Mouse (Mus musculus) liver, embryonic 15.5 days (tissue): ENCODE data around the gene Robo2. TPM values are rescaled to one million over a fixed set of nuclear protein-coding genes. Genes with fewer than 3 reads are reported as not detected.
"Not testable (repeated sequence)": the region's sequence is repeated elsewhere in the genome, so short reads cannot be mapped to it uniquely, and the experiment has no call there.

Experiments used
- ATAC-seq: fragments of 200-750 bp; cut with Nextera tagmentation; 2 replicates; pipeline ENCODE4 v1.8.0; 2017; ENCODE audit warnings: moderate number of reproducible peaks, mild to moderate bottlenecking, moderate library complexity; ENCODE audit not compliant: insufficient read depth
- H3K27ac ChIP-seq: fragments of 300-500 bp; sonication (generic); replicated peaks from 2 replicates; pipeline ENCODE4 v1.5.1; 2015; ENCODE audit warnings: mild to moderate bottlenecking, inconsistent platforms
- H3K27me3 ChIP-seq: fragments of 300-500 bp; sonication (generic); 2 replicates; pipeline ENCODE4 v1.6.1; 2015; ENCODE audit warnings: mild to moderate bottlenecking, inconsistent platforms
- H3K36me3 ChIP-seq: fragments of 300-500 bp; sonication (generic); replicated peaks from 2 replicates; pipeline ENCODE4 v1.6.1; 2015; ENCODE audit warnings: moderate library complexity, mild to moderate bottlenecking, inconsistent platforms
- H3K4me1 ChIP-seq: fragments of 300-500 bp; sonication (generic); replicated peaks from 2 replicates; pipeline ENCODE4 v1.6.1; 2015; ENCODE audit warnings: inconsistent platforms
- H3K4me2 ChIP-seq: fragments of 300-500 bp; sonication (generic); 2 replicates; pipeline ENCODE4 v1.6.1; 2015; ENCODE audit warnings: moderate library complexity, mild to moderate bottlenecking, inconsistent platforms
- H3K4me3 ChIP-seq: fragments of 300-500 bp; sonication (generic); replicated peaks from 2 replicates; pipeline ENCODE4 v1.5.1; 2015; ENCODE audit warnings: mild to moderate bottlenecking, inconsistent platforms
- H3K9ac ChIP-seq: fragments of 300-500 bp; sonication (generic); 2 replicates; pipeline ENCODE4 v1.6.1; 2015; ENCODE audit warnings: moderate library complexity, mild to moderate bottlenecking, inconsistent platforms
- H3K9me3 ChIP-seq: fragments of 300-500 bp; sonication (generic); replicated peaks from 2 replicates; pipeline ENCODE4 v1.6.1; 2016; ENCODE audit warnings: inconsistent platforms
- WGBS: fragments of 180-500 bp; shearing (Covaris S2); methylation state at CpG from one replicate; pipeline ENCODE4 v1.1.7; 2015; ENCODE audit warnings: mixed read lengths; ENCODE audit not compliant: insufficient replicate concordance; 5-methylcytosine and 5-hydroxymethylcytosine counted together
- polyA plus RNA-seq: library from polyadenylated mRNA; unstranded; fragments of >200 nt; fragmentation: Nextera tagmentation; extraction: Ambion mirVana; gene quantifications from 2 replicates; pipeline ENCODE4 v1.2.1, GENCODE M21; 2015

Robo2 gene
- polyA plus RNA-seq, 1 experiment from 2014 or later: 2.8 TPM

- H3K4me2 ChIP-seq: no peak overlapping the region
- H3K36me3 ChIP-seq: no peaks in the 10 kb centered on the region
- H3K9me3 ChIP-seq: no peaks in the 10 kb centered on the region
- no peak overlapping the region for H3K9ac ChIP-seq
- no peak overlapping the region for H3K27ac ChIP-seq
- H3K4me1 ChIP-seq: no peaks in the 10 kb centered on the region
- no peak for ATAC-seq
- no peaks in the 10 kb centered on the region for H3K27me3 ChIP-seq
- no peak overlapping the region for H3K4me3 ChIP-seq
Observed at GRCm38 (mm10) chr16:74061479-74061878, 350.1 kb downstream of the Robo2 start.

- Histone ChIP-seq H3K9ac (no peak overlapping the region), H3K9me3 (no peaks in the 10 kb centered on the region), H3K4me1 (no peaks in the 10 kb centered on the region), H3K4me2 (no peak overlapping the region), H3K4me3 (no peak overlapping the region), H3K27me3 (no peaks in the 10 kb centered on the region), H3K36me3 (no peaks in the 10 kb centered on the region), H3K27ac (no peak overlapping the region)
- ATAC-seq: no peak
- WGBS: 48% methylated on average over 2 of the region's 2 CpGs
Observed at GRCm38 (mm10) chr16:74056886-74057285, 354.7 kb downstream of the Robo2 start.

GRCm38 (mm10) chr16:74056210-74056609 is 355.4 kb downstream of the Robo2 start:
- no peak overlapping the region for H3K4me3 ChIP-seq
- WGBS: 46% methylated on average over 1 of the region's 1 CpGs

GRCm38 (mm10) chr16:74055061-74055751 is 356.4 kb downstream of the Robo2 start:
- H3K27ac ChIP-seq: no peak overlapping the region
- H3K4me3 ChIP-seq: no peak overlapping the region
- no peaks in the 10 kb centered on the region for H3K36me3 ChIP-seq
- H3K9me3 ChIP-seq: no peaks in the 10 kb centered on the region
- H3K27me3 ChIP-seq: no peaks in the 10 kb centered on the region
- no peak overlapping the region for H3K4me2 ChIP-seq
- 65% methylated on average over 10 of the region's 10 CpGs for WGBS
- ATAC-seq: no peak
- no peak overlapping the region for H3K9ac ChIP-seq
- no peaks in the 10 kb centered on the region for H3K4me1 ChIP-seq

More at GRCm38 (mm10) chr16:74056210-74056609, 355.4 kb downstream of the Robo2 start:
- Histone ChIP-seq H3K9me3 (no peaks in the 10 kb centered on the region), H3K4me1 (no peaks in the 10 kb centered on the region), H3K36me3 (no peaks in the 10 kb centered on the region), H3K4me2 (no peak overlapping the region), H3K9ac (no peak overlapping the region), H3K27me3 (no peaks in the 10 kb centered on the region), H3K27ac (no peak overlapping the region)
- no peak for ATAC-seq

GRCm38 (mm10) chr16:74049467-74049866 is 362.2 kb downstream of the Robo2 start:
- Histone ChIP-seq H3K4me2 (no peak overlapping the region), H3K27me3 (no peaks in the 10 kb centered on the region), H3K9ac (no peak overlapping the region), H3K36me3 (no peaks in the 10 kb centered on the region), H3K9me3 (no peaks in the 10 kb centered on the region), H3K4me3 (no peak overlapping the region), H3K27ac (no peak overlapping the region), H3K4me1 (no peaks in the 10 kb centered on the region)
- no peak for ATAC-seq
- WGBS: 69% methylated on average over 5 of the region's 5 CpGs

- Histone ChIP-seq H3K9me3 (no peaks in the 10 kb centered on the region), H3K4me3 (no peak overlapping the region), H3K27ac (no peak overlapping the region), H3K36me3 (no peaks in the 10 kb centered on the region), H3K4me2 (no peak overlapping the region), H3K9ac (no peak overlapping the region), H3K27me3 (no peaks in the 10 kb centered on the region), H3K4me1 (no peaks in the 10 kb centered on the region)
- 58% methylated on average over 6 of the region's 6 CpGs for WGBS
- no peak for ATAC-seq
Observed at GRCm38 (mm10) chr16:74048980-74049379, 362.6 kb downstream of the Robo2 start.

- Histone ChIP-seq H3K27me3 (no peaks in the 10 kb centered on the region), H3K27ac (no peak overlapping the region), H3K9me3 (no peaks in the 10 kb centered on the region), H3K36me3 (no peaks in the 10 kb centered on the region), H3K9ac (no peak overlapping the region), H3K4me1 (no peaks in the 10 kb centered on the region), H3K4me3 (no peak overlapping the region), H3K4me2 (no peak overlapping the region)
- ATAC-seq: no peak
- WGBS: 30% methylated on average over 3 of the region's 3 CpGs
Observed at GRCm38 (mm10) chr16:74047232-74047631, 364.4 kb downstream of the Robo2 start.

- not testable (repeated sequence) for ATAC-seq, H3K9ac ChIP-seq, H3K27ac ChIP-seq, H3K9me3 ChIP-seq, H3K4me1 ChIP-seq, H3K4me2 ChIP-seq, H3K4me3 ChIP-seq, H3K36me3 ChIP-seq, H3K27me3 ChIP-seq
- 41% methylated on average over 2 of the region's 2 CpGs for WGBS
Observed at GRCm38 (mm10) chr16:74040797-74041196, 370.8 kb downstream of the Robo2 start.

GRCm38 (mm10) chr16:74027822-74028221 is 383.8 kb downstream of the Robo2 start:
- Histone ChIP-seq H3K27me3 (no peaks in the 10 kb centered on the region), H3K9me3 (no peaks in the 10 kb centered on the region), H3K27ac (no peak overlapping the region), H3K4me3 (no peak overlapping the region), H3K36me3 (no peaks in the 10 kb centered on the region), H3K4me2 (no peak overlapping the region), H3K9ac (no peak overlapping the region), H3K4me1 (no peaks in the 10 kb centered on the region)
- ATAC-seq: no peak
- WGBS: 57% methylated on average over 4 of the region's 4 CpGs

- Histone ChIP-seq H3K4me1 (no peaks in the 10 kb centered on the region), H3K27ac (no peak overlapping the region), H3K27me3 (no peaks in the 10 kb centered on the region), H3K36me3 (no peaks in the 10 kb centered on the region), H3K9ac (no peak overlapping the region), H3K9me3 (no peaks in the 10 kb centered on the region), H3K4me2 (no peak overlapping the region), H3K4me3 (no peak overlapping the region)
- 37% methylated on average over 1 of the region's 1 CpGs for WGBS
- no peak for ATAC-seq
Observed at GRCm38 (mm10) chr16:74022281-74022978, 389.2 kb downstream of the Robo2 start.

GRCm38 (mm10) chr16:74005767-74006166 is 405.9 kb downstream of the Robo2 start:
- 57% methylated on average over 3 of the region's 3 CpGs for WGBS
- ATAC-seq: no peak
- Histone ChIP-seq H3K27ac (no peak overlapping the region), H3K9ac (no peak overlapping the region), H3K27me3 (no peaks in the 10 kb centered on the region), H3K4me3 (no peak overlapping the region), H3K4me1 (no peaks in the 10 kb centered on the region), H3K9me3 (no peaks in the 10 kb centered on the region), H3K36me3 (no peaks in the 10 kb centered on the region), H3K4me2 (no peak overlapping the region)

GRCm38 (mm10) chr16:74001331-74001730 is 410.3 kb downstream of the Robo2 start:
- no peak overlapping the region for H3K4me3 ChIP-seq
- H3K27ac ChIP-seq: no peak overlapping the region
- no peak for ATAC-seq
- 64% methylated on average over 2 of the region's 2 CpGs for WGBS
- H3K36me3 ChIP-seq: no peaks in the 10 kb centered on the region
- no peaks in the 10 kb centered on the region for H3K9me3 ChIP-seq
- H3K4me1 ChIP-seq: no peaks in the 10 kb centered on the region
- no peak overlapping the region for H3K4me2 ChIP-seq
- H3K27me3 ChIP-seq: no peaks in the 10 kb centered on the region
- no peak overlapping the region for H3K9ac ChIP-seq
